In the genomic region with DNA sequence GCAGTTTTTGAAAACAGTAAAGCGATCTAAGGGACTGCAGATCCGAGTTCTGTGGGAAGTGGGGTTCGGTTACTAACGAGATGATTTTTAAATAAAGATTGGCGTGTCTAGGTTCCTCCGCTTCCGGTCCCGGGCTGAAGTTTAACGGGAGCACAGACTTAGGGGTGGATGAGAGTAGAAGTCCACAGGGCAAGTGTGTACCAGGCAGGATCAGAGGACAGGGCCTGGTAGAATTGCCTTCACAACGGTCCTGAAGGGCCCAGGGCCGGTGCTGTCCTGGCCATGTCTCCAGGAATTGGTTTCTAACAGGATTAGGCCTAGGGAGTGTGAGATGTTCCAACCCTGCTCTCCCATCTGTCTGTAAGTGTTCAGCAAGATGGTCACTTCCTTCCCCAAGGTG, we compare ENCODE assay signal across 8 mouse cellular contexts. TPM values are rescaled to one million over a fixed set of nuclear protein-coding genes. Genes with fewer than 3 reads are reported as not detected.
A peak's percentile ranks its signal among the peaks of the same experiment; 100 is the strongest.
DNase-seq lines count a peak whose midpoint lies in the region; ATAC-seq and TF ChIP-seq lines count a peak whose summit lies in the region.

No protein-coding gene starts in this region.

- H3K36me3 ChIP-seq in hindbrain, embryonic 14.5 days (replicated peaks; ENCODE audit: control insufficient read depth, insufficient read depth), result no peaks in the 10 kb centered on the region
- no peaks in the 10 kb centered on the region for H3K36me3 ChIP-seq in liver, embryonic 14.5 days (replicated peaks; ENCODE audit: control insufficient read depth, insufficient read depth, low read depth)

- H3K9me3 ChIP-seq in hindbrain, embryonic 14.5 days (ENCODE audit: control insufficient read depth, low read length), result no peaks in the 10 kb centered on the region
- no peaks in the 10 kb centered on the region for H3K9me3 ChIP-seq in liver, embryonic 14.5 days (ENCODE audit: control insufficient read depth, low read length)

- peaks cover 17% of the 10 kb centered on the region for H3K4me1 ChIP-seq in hindbrain, embryonic 14.5 days (replicated peaks; ENCODE audit: control insufficient read depth, insufficient read depth, low read length)
- peaks cover 0 to 7% of the 10 kb centered on the region in 2 experiments; a peak in 3 of 4 replicates for H3K4me1 ChIP-seq in liver, embryonic 14.5 days (replicated peaks; ENCODE audit: control insufficient read depth in 2 of 2, insufficient read depth in 2 of 2, low read length in 1 of 2)

- H3K4me3 ChIP-seq in hindbrain, embryonic 14.5 days (replicated peaks; ENCODE audit: low read length), result peak overlapping the region; percentile 52
- peak overlapping the region; percentile 46 to 57 for H3K4me3 ChIP-seq in liver, embryonic 14.5 days (ENCODE audit: insufficient read depth in 1 of 2, low read depth in 2 of 2, low read length in 2 of 2)

- H3K27ac ChIP-seq in hindbrain, embryonic 14.5 days, result peak overlapping the region; percentile 70
- H3K27ac ChIP-seq in liver, embryonic 14.5 days, result no peak overlapping the region

- peak; percentile 33 for DNase-seq in adrenal gland, postnatal 10 days
- no peak for DNase-seq in adrenal gland, postnatal 4 days (ENCODE audit: low spot score in 2 of 2)
- DNase-seq in urinary bladder, postnatal 14 days (ENCODE audit: low spot score), result peak; percentile 19
- no peak for DNase-seq in urinary bladder, postnatal 25 days (ENCODE audit: low spot score)
- DNase-seq in hindbrain, embryonic 14.5 days (ENCODE audit: low spot score), result peak; percentile 30
- no peak for DNase-seq in liver, embryonic 14.5 days (ENCODE audit: low read depth in 3 of 3, low spot score in 3 of 3)
- no peak for DNase-seq in spleen, adult 12 weeks (ENCODE audit: low spot score)

- H3K9ac ChIP-seq in hindbrain, embryonic 14.5 days, result peak overlapping the region; percentile 62
- peak overlapping the region; percentile 25; the same call in 1 of the 2 replicates for H3K9ac ChIP-seq in liver, embryonic 14.5 days (replicated peaks)

- no peaks in the 10 kb centered on the region for H3K27me3 ChIP-seq in hindbrain, embryonic 14.5 days (ENCODE audit: control insufficient read depth, insufficient read depth, low read length)
- peaks cover 4% of the 10 kb centered on the region for H3K27me3 ChIP-seq in liver, embryonic 14.5 days (ENCODE audit: control insufficient read depth, insufficient read depth, low read length)

- TF ChIP-seq CTCF in liver, embryonic 14.5 days (IDR thresholded peaks at IDR 0.05; ENCODE audit: low read depth), result no peak

- H3K4me2 ChIP-seq in hindbrain, embryonic 14.5 days (replicated peaks), result peak overlapping the region; percentile 68
- peak overlapping the region; percentile 66 for H3K4me2 ChIP-seq in liver, embryonic 14.5 days (ENCODE audit: low read depth)

- no peak for TF ChIP-seq EP300 in liver, embryonic 14.5 days (IDR thresholded peaks at IDR 0.05; ENCODE audit: low read depth)

- peak; percentile 19; the same call in 1 of the 2 replicates for ATAC-seq in hindbrain, embryonic 14.5 days (ENCODE audit: low FRiP score)
- no peak for ATAC-seq in liver, embryonic 14.5 days (ENCODE audit: insufficient read depth)
- no peak for ATAC-seq in CD4-positive, CD25-positive, alpha-beta regulatory T cell, adult 4 months

- under 1% methylated on average over 11 of the region's 11 CpGs for WGBS in hindbrain, embryonic 14.5 days
- 7% methylated on average over 11 of the region's 11 CpGs for WGBS in liver, embryonic 14.5 days (ENCODE audit: insufficient replicate concordance)

RNA-seq across cellular contexts. Expression of gene Dzip1l, which starts 0.8 kb away (rescaled TPM):
- total RNA-seq in adrenal gland, postnatal 10 days (2021), result 1 to 10 TPM; 5.2 to 7.1 TPM
- 10 to 100 TPM; 11.2 to 15.6 TPM for total RNA-seq in adrenal gland, postnatal 4 days (2021)
- 6.6 and 7.9 TPM in 2 replicates for polyA plus RNA-seq in hindbrain, embryonic 14.5 days (2014; fragmentation: Nextera tagmentation; extraction: Ambion mirVana)
- 0.39 and 0.47 TPM in 2 replicates for polyA plus RNA-seq in liver, embryonic 14.5 days (2012; rRNA removed)
- polyA plus RNA-seq in liver, embryonic 14.5 days (2014; fragmentation: Nextera tagmentation; extraction: Ambion mirVana), result 0.38 and 0.59 TPM in 2 replicates
- not detected for polyA plus RNA-seq in CD4-positive, CD25-positive, alpha-beta regulatory T cell, adult 4 months (2017; shearing (Covaris generic))

RNA-seq across cellular contexts. Expression of gene A4gnt, which starts 17.8 kb away (rescaled TPM):
- total RNA-seq in adrenal gland, postnatal 10 days (2021), result not detected
- total RNA-seq in adrenal gland, postnatal 4 days (2021), result under 1 TPM in 1 of 2 experiments, not detected in 1; 0.20 TPM
- not detected in 2 replicates for polyA plus RNA-seq in hindbrain, embryonic 14.5 days (2014; fragmentation: Nextera tagmentation; extraction: Ambion mirVana)
- polyA plus RNA-seq in liver, embryonic 14.5 days (2012; rRNA removed), result not detected in 2 replicates
- not detected in 2 replicates for polyA plus RNA-seq in liver, embryonic 14.5 days (2014; fragmentation: Nextera tagmentation; extraction: Ambion mirVana)
- polyA plus RNA-seq in CD4-positive, CD25-positive, alpha-beta regulatory T cell, adult 4 months (2017; shearing (Covaris generic)), result not detected

RNA-seq across cellular contexts. Expression of gene Dbr1, which starts 54.5 kb away (rescaled TPM):
- total RNA-seq in adrenal gland, postnatal 10 days (2021), result 10 to 100 TPM; 15.8 to 16.7 TPM
- total RNA-seq in adrenal gland, postnatal 4 days (2021), result 10 to 100 TPM; 18.8 to 21.2 TPM
- polyA plus RNA-seq in hindbrain, embryonic 14.5 days (2014; fragmentation: Nextera tagmentation; extraction: Ambion mirVana), result 22.1 and 23.7 TPM in 2 replicates
- polyA plus RNA-seq in liver, embryonic 14.5 days (2012; rRNA removed), result 6.4 and 10.4 TPM in 2 replicates
- 12.4 and 13.3 TPM in 2 replicates for polyA plus RNA-seq in liver, embryonic 14.5 days (2014; fragmentation: Nextera tagmentation; extraction: Ambion mirVana)
- polyA plus RNA-seq in CD4-positive, CD25-positive, alpha-beta regulatory T cell, adult 4 months (2017; shearing (Covaris generic)), result 10 to 100 TPM; 30.3 to 30.7 TPM

Comparison
In these comparisons a context has a peak if more than half of its experiments do, and no peak if none do; other contexts are left out.
1. DNase-seq: peak in adrenal gland, postnatal 10 days (single experiment), urinary bladder, postnatal 14 days (single experiment) and hindbrain, embryonic 14.5 days (single experiment); none in adrenal gland, postnatal 4 days (0 of 2), urinary bladder, postnatal 25 days (single experiment), liver, embryonic 14.5 days (0 of 3) and spleen, adult 12 weeks (single experiment).